Mouse (Mus musculus) bone marrow macrophage, adult 2 months (primary cell): ENCODE results near the gene Nek1. TPM values are rescaled to one million over a fixed set of nuclear protein-coding genes. Genes with fewer than 3 reads are reported as not detected.
"Not testable (repeated sequence)": the region's sequence is repeated elsewhere in the genome, so short reads cannot be mapped to it uniquely, and the experiment has no call there.

ENCODE experiments used
- H3K27ac ChIP-seq: 2 replicates; pipeline ENCODE4 v1.5.1; 2012; ENCODE audit warnings: low read depth, low read length; ENCODE audit not compliant: insufficient read depth
- H3K4me1 ChIP-seq: 2 replicates; pipeline ENCODE4 v1.6.1; 2012; ENCODE audit warnings: low read length; ENCODE audit not compliant: control insufficient read depth, insufficient read depth
- H3K4me3 ChIP-seq: 2 replicates; pipeline ENCODE4 v1.5.1; 2012; ENCODE audit warnings: mild to moderate bottlenecking, low read length, moderate library complexity; ENCODE audit not compliant: insufficient read depth
- CTCF ChIP-seq: IDR thresholded peaks from 2 replicates; pipeline ENCODE4 v1.5.1; 2012; ENCODE audit warnings: low read depth, mild to moderate bottlenecking, low read length, moderate library complexity
- POLR2A ChIP-seq: IDR thresholded peaks from 2 replicates; pipeline ENCODE4 v1.6.1; 2012; ENCODE audit warnings: mild to moderate bottlenecking, low read depth, low read length, borderline replicate concordance
- polyA plus RNA-seq: library from polyadenylated mRNA; stranded (reverse); fragments of >200 nt; gene quantifications from 2 replicates; pipeline ENCODE4 v1.2.4, GENCODE M21; 2012; ENCODE audit not compliant: missing spikeins, insufficient read depth, insufficient read length

Nek1 gene
- polyA plus RNA-seq, 1 experiment, result 8.5 TPM

DNA sequence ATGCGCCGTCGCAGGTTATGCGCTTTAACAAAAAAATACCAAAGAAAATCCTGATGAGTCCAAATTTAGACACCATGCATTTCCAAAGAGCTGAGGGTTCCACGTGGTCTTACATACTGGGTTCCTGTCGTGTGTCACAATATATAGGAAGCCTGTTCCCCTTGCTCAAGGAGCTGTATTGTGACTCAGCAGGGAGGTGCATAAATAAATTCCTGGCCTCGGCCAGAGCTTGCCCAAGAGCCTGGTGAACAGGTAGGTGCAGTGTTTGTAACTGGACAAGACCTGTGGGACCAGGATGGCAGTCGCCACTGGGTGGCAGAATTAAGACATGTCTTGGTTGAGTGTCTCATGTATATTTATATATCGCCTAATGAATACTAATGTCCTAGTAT is 9.3 kb upstream of the Nek1 start:
- Histone ChIP-seq H3K4me1 (peaks cover 11% of the 10 kb centered on the region), H3K4me3 (peak overlapping the region; percentile 82), H3K27ac (peak overlapping the region; percentile 63)
- TF ChIP-seq CTCF (peak; percentile 69), POLR2A (no peak)

- not testable (repeated sequence) for H3K27ac ChIP-seq, H3K4me1 ChIP-seq, H3K4me3 ChIP-seq
Observed at GRCm38 (mm10) chr8:60984260-60985010, 8.6 kb upstream of the Nek1 start.

GRCm38 (mm10) chr8:60992561-60992909 is 460 bp upstream of the Nek1 start:
- H3K4me1 ChIP-seq, result peaks cover 5% of the 10 kb centered on the region
- H3K27ac ChIP-seq, result peak overlapping the region; percentile 66
- TF ChIP-seq CTCF, result no peak
- no peak for TF ChIP-seq POLR2A
- H3K4me3 ChIP-seq, result peak overlapping the region; percentile 86

GRCm38 (mm10) chr8:60993639-60993986 is 618 bp downstream of the Nek1 start:
- Histone ChIP-seq H3K4me1 (peaks cover 5% of the 10 kb centered on the region), H3K27ac (peak overlapping the region; percentile 56; the same call in 1 of the 2 replicates), H3K4me3 (peak overlapping the region; percentile 96)
- no peak for TF ChIP-seq POLR2A
- TF ChIP-seq CTCF, result no peak

DNA sequence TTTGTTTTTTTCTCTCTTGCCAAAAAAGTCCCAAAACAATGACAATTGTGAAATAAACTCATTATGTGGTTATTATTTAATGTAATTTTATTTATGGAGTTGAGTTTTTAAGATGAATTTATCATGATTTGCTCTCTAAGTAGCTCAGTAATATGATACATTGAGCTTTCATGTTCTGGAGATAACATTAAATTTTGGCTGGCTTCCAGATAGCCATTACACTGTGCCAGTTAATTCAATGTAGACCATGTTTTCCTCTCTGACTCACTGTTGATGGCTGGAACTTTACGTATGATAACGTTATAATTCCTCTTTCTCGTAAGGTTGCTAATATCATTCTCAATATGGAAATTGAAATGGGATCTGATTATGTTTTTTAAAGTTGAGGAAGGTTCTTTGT is 3.5 kb downstream of the Nek1 start:
- Histone ChIP-seq H3K4me3 (no peak overlapping the region), H3K27ac (no peak overlapping the region), H3K4me1 (peaks cover 5% of the 10 kb centered on the region)
- TF ChIP-seq CTCF, result no peak
- TF ChIP-seq POLR2A, result no peak

DNA sequence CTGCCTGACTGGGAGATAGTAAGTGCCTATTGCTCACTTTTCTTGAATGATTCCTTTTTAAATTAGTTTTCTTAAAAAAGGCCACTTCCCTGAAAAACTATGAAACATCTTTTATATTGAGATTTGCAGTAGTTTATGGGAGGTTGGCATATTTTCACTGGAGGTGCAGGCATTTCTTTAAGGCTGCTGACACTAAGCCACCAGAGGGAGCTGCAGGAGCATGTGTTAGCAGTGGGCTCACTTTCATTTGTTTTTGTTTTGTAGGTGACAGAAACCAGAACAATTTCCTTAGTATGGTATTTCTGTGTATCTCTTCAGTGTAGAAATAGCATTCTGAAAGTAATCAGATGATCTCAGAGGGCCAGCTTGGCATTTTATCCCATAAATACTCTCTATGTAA is 49.0 kb downstream of the Nek1 start:
- no peak overlapping the region for H3K4me3 ChIP-seq
- TF ChIP-seq POLR2A (no peak), CTCF (peak; percentile 41; the same call in 1 of the 2 replicates)
- no peak overlapping the region for H3K27ac ChIP-seq
- H3K4me1 ChIP-seq, result no peaks in the 10 kb centered on the region

- no peak overlapping the region for H3K4me3 ChIP-seq
- no peak overlapping the region for H3K27ac ChIP-seq
- H3K4me1 ChIP-seq, result no peaks in the 10 kb centered on the region
- no peak for TF ChIP-seq POLR2A
- TF ChIP-seq CTCF, result no peak
Observed at GRCm38 (mm10) chr8:61043874-61044273, 50.9 kb downstream of the Nek1 start.

DNA sequence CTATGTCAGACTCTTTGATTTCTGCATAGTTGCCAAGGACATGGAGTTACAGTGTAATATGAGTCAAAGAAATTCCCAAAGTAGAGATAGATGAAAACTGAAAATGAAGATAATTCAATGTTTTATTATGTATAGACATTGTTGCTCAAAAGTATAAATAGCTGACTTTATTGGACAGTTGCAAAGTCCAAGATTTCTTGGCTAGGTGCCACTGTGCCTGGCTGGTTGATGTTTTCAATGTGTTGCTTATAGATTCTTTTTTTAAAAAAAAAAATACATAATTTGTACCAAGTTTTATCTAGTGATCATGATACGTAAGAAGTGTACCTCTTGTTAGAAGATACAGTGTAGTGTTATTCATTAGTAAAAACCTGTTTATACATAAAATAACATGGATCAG is 53.8 kb downstream of the Nek1 start:
- TF ChIP-seq POLR2A (no peak), CTCF (no peak)
- no peak overlapping the region for H3K27ac ChIP-seq

DNA sequence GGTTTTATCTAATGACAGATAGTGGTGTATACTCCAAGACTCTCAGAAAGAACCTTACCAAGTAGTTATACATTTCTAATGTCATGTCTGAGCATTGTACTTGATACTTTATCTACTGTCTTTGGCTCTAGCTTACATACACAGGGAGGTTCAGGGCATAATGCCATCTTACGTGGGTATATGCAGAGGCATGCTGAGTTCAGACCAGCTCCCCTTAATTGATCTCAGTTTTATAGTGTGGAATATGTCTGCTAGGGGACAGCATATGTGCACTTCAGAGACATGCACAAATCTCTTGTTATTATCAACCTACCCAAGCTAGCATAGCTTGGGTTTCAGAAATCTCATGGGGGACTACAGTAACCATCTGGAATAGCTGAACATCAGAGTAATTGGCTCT is 60.0 kb downstream of the Nek1 start:
- Histone ChIP-seq H3K4me3 (no peak overlapping the region), H3K4me1 (no peaks in the 10 kb centered on the region), H3K27ac (no peak overlapping the region)
- TF ChIP-seq CTCF (no peak), POLR2A (no peak)

More for the DNA sequence above, 53.8 kb downstream of the Nek1 start:
- Histone ChIP-seq H3K4me1 (no peaks in the 10 kb centered on the region), H3K4me3 (no peak overlapping the region)

- no peak for TF ChIP-seq POLR2A
- Histone ChIP-seq H3K4me1 (no peaks in the 10 kb centered on the region), H3K4me3 (no peak overlapping the region), H3K27ac (no peak overlapping the region)
Observed at GRCm38 (mm10) chr8:61054313-61054712, 61.3 kb downstream of the Nek1 start.

DNA sequence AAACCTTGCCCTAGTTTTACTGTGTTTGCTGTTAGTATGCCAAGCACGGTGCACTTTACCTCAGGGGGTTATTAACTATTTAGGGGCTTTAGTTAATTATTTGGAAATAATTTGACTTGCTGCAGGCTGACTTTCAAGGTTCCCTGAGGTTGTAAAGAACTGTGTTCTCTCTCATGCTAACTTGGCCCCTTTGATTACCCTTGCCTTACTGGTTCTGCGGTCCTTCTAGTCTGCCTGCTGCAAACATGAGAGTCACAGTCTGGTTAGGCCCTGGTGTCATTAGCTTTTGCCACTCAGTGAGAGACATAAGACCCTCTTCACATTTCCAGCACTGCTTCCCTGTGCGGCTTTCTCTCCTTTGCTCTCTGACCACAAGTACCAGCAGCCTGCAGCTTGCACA is 64.0 kb downstream of the Nek1 start:
- Histone ChIP-seq H3K27ac (no peak overlapping the region), H3K4me1 (no peaks in the 10 kb centered on the region), H3K4me3 (no peak overlapping the region)
- TF ChIP-seq POLR2A (no peak), CTCF (no peak)
